Mouse (Mus musculus) lung, adult 2 months (tissue): ENCODE results near the gene Sash1. TPM values are rescaled to one million over a fixed set of nuclear protein-coding genes. Genes with fewer than 3 reads are reported as not detected.

ENCODE experiments used
- DNase-seq: peaks from one replicate; pipeline ENCODE4 v3.0.0; 2022
- H3K4me1 ChIP-seq: fragments of 200-500 bp; 2 replicates; pipeline ENCODE4 v1.6.1; 2011; ENCODE audit warnings: low read length; ENCODE audit not compliant: control insufficient read depth, insufficient read depth
- H3K4me3 ChIP-seq: fragments of 200-500 bp; replicated peaks from 2 replicates; pipeline ENCODE3; 2011; ENCODE audit warnings: low read depth, mild to moderate bottlenecking, control low read depth, low read length; ENCODE audit errors: extremely low read depth
- CTCF ChIP-seq: fragments of 200-500 bp; IDR thresholded peaks from 2 replicates; pipeline ENCODE4 v1.5.1; 2011; ENCODE audit warnings: mild to moderate bottlenecking, low read length, control low read depth; ENCODE audit not compliant: insufficient read depth
- POLR2A ChIP-seq: fragments of 200-500 bp; IDR thresholded peaks from 2 replicates; pipeline ENCODE4 v1.6.1; 2011; ENCODE audit warnings: low read depth, mild to moderate bottlenecking, control low read depth, low read length, borderline replicate concordance; ENCODE audit errors: extremely low read depth
- WGBS: fragments of 180-500 bp; shearing (Covaris S2); methylation state at CpG from one replicate; pipeline ENCODE4 v1.1.7; 2018; 5-methylcytosine and 5-hydroxymethylcytosine counted together
- polyA plus RNA-seq: library from polyadenylated mRNA; depleted of rRNA; stranded (reverse); fragments of >200 nt; gene quantifications from 2 replicates; pipeline ENCODE4 v1.2.3, GENCODE M21; 2012

The Sash1 gene
- polyA plus RNA-seq, 1 experiment = 34.9 TPM

DNA sequence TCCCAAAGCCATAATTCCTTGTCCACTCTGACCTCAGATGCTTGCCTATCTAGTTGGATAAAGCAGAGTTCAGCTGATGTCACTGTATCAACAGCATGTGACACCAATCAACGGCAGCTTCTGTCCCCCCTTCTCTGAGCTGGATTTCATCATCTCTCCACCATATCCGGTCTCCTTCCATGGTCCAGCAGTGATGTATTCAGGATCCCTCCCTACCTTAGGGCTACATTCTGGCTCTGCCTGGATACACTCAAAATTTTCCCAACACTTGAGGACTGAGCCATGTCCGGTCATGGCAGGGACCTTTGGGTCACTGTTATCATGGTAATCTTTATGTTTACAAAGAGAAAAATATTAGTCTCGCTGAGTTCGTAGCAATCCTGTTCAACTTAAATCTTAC, 118.5 kb downstream of the Sash1 start:
- 50% methylated on average over 5 of the region's 5 CpGs for WGBS
- DNase-seq = no peak
- no peak overlapping the region for H3K4me3 ChIP-seq
- H3K4me1 ChIP-seq = peaks cover 5% of the 10 kb centered on the region
- TF ChIP-seq CTCF (no peak), POLR2A (no peak)

DNA sequence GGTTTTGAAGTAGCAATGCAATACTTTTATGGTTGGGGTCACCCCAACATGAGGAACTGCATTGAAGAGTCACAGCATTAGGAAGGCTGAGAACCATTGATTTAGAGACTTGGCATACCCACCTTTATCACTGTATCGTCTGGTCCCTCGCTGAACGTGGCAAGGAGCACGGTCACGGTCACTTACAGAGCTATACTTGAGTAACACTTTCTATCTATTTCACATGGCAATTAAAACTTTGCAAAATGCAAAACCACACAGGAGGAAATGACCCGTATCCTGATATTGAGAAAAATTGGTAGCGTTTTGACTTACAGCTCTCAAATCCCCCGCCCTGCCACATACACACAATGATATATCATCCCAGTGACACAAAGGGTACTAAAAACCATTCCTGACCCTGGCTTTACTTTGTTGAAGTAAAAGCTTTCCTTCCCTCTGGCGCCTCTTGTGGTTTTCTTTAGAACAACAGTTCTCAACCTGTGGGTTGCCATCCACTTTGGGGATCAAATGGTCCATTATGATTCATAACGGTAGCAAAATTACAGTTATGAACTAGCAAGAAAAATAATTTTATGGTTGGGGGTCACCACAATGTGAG, 119.8 kb downstream of the Sash1 start:
- Histone ChIP-seq H3K4me1 (no peaks in the 10 kb centered on the region), H3K4me3 (no peak overlapping the region)
- TF ChIP-seq CTCF (no peak), POLR2A (no peak)
- no peak for DNase-seq
- WGBS = 71% methylated on average over 10 of the region's 10 CpGs

DNA sequence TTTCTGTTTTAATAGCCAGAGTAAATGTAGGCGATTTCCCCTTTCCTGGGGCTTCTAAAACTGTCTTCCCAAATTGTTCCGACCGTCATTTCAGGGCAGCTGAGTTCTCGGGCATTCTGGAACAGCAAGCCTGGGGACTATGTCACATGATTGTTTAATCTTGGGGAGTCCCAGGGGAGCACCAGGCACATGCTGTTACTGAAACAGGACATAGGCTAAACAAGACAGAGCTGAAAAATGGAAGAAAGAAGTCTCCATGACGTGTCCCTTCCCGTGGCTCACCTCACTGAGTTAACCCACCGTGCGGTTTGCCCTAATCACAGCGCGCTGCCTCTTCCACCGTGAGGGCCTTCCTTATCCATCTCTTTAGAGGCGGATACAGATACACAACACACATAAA, 123.1 kb downstream of the Sash1 start:
- Histone ChIP-seq H3K4me1 (peaks cover 16% of the 10 kb centered on the region), H3K4me3 (no peak overlapping the region)
- 69% methylated on average over 12 of the region's 12 CpGs for WGBS
- TF ChIP-seq POLR2A (no peak), CTCF (no peak)
- no peak for DNase-seq

- H3K4me1 ChIP-seq = peaks cover 21% of the 10 kb centered on the region
- no peak for TF ChIP-seq POLR2A
- TF ChIP-seq CTCF = no peak
- 55% methylated on average over 14 of the region's 14 CpGs for WGBS
- peak overlapping the region; percentile 48 for H3K4me3 ChIP-seq
- no peak for DNase-seq
Observed at GRCm38 (mm10) chr10:8762209-8762701, 123.6 kb downstream of the Sash1 start.

GRCm38 (mm10) chr10:8761656-8762055, 124.2 kb downstream of the Sash1 start:
- 68% methylated on average over 9 of the region's 9 CpGs for WGBS
- no peak for DNase-seq
- H3K4me3 ChIP-seq = peak overlapping the region; percentile 48
- TF ChIP-seq POLR2A (no peak), CTCF (no peak)
- peaks cover 24% of the 10 kb centered on the region for H3K4me1 ChIP-seq

- Histone ChIP-seq H3K4me1 (peaks cover 25% of the 10 kb centered on the region), H3K4me3 (no peak overlapping the region)
- no peak for TF ChIP-seq CTCF
- TF ChIP-seq POLR2A = no peak
- 18% methylated on average over 4 of the region's 4 CpGs for WGBS
- no peak for DNase-seq
Observed at GRCm38 (mm10) chr10:8760598-8760997, 125.3 kb downstream of the Sash1 start.

- no peak for TF ChIP-seq CTCF
- no peak overlapping the region for H3K4me3 ChIP-seq
- peaks cover 25% of the 10 kb centered on the region for H3K4me1 ChIP-seq
- 47% methylated on average over 7 of the region's 7 CpGs for WGBS
- DNase-seq = no peak
Observed at GRCm38 (mm10) chr10:8759228-8759627, 126.6 kb downstream of the Sash1 start.

DNA sequence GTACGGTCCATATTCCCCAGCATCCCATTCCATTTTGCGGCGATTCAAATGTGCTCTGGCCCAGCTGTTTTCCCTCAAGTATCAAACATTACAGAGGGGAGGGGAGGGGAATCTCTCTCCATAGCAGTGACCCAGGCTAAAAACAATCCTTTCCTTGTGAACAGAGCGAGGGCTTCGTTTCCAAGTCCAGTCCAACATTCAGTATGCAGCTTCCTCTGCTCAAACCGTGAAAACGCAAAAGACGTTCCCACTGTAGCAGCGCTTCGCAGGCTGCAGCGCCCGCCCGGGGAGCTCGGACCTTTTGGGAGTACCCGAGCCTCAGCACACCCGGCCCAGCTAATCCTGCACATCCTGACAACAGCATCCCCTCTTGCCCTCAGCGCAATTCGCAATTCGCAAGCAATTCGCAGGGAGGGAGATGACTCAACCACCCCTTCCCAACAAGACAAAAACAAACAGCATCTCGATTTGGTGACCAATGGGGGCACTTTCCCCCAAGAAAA, 128.4 kb downstream of the Sash1 start:
- no peak overlapping the region for H3K4me3 ChIP-seq
- 43% methylated on average over 21 of the region's 21 CpGs for WGBS
- no peak for DNase-seq

DNA sequence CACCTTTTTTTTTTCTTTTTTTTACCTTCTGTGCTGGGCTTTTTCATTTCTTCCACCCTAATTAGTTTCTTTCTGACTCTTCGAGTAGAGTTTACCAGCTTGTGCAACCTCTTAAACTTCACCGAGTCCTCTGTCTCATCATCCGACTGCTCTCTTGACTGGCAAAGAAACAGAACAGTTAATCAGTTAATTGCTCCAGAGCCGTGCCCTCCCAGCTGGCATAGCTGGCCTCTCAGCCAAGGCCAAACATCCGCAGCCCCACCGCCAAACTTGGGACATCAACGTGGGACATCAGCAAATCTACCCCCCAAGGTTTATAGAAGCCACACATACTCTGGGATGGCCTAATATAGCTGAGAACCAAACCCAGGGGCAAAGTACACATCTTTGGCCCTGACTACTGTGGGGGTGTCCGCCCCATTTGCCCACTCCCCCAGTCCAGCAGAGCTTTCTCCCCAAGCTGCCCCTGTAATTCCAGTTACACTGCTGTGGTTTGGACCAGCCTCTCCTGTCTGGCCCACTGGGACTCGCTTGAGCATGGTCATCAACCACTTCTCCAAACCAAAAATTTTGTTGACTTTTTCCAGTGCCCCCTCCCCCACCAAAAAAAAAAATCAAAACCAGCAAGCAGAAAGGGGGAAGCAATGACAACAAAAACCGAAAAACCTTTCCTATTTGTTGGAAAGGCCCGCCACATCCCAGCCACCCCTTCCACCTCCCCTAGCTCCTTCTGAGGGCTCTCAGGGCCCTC, 129.1 kb downstream of the Sash1 start:
- 43% methylated on average over 11 of the region's 11 CpGs for WGBS
- DNase-seq = no peak
- H3K4me1 ChIP-seq = peaks cover 25% of the 10 kb centered on the region
- TF ChIP-seq CTCF (no peak), POLR2A (no peak)
- H3K4me3 ChIP-seq = peak overlapping the region; percentile 17

More for the DNA sequence above, 128.4 kb downstream of the Sash1 start:
- H3K4me1 ChIP-seq = peaks cover 25% of the 10 kb centered on the region
- TF ChIP-seq POLR2A = 0 out of 2 replicates have a peak, but pooled peaks have one; percentile 11
- TF ChIP-seq CTCF = no peak

DNA sequence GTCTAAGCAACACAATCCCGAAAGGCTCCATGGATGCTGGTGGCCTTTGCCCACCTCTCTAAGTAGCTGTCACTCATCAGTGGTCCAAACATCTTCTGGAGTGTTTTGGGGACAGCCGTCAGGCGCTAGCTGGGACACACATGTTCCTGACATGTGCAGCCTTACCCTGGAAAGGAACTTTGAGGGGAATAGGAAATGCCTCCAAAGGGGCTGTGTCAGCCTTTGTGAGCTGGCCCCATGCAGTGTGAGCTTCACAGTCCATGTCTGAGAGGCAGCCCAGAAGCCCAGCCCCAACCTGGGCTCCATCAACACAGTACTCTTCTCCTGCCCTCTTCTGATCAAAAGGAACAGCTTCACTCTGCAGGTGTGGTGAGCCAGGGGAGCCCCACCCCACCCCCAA, 132.5 kb downstream of the Sash1 start:
- WGBS = 85% methylated on average over 3 of the region's 3 CpGs
- Histone ChIP-seq H3K4me3 (no peak overlapping the region), H3K4me1 (peaks cover 11% of the 10 kb centered on the region)
- no peak for DNase-seq
- TF ChIP-seq POLR2A (no peak), CTCF (no peak)
